Mouse (Mus musculus) lung, postnatal 10 days (tissue): Measurements from ENCODE around the gene Rbx1.
"Not testable (repeated sequence)": the region's sequence is repeated elsewhere in the genome, so short reads cannot be mapped to it uniquely, and the experiment has no call there.

Experiments
- DNase-seq: peaks from one replicate; pipeline ENCODE4 v3.0.0; 2021

Gene Rbx1

DNA sequence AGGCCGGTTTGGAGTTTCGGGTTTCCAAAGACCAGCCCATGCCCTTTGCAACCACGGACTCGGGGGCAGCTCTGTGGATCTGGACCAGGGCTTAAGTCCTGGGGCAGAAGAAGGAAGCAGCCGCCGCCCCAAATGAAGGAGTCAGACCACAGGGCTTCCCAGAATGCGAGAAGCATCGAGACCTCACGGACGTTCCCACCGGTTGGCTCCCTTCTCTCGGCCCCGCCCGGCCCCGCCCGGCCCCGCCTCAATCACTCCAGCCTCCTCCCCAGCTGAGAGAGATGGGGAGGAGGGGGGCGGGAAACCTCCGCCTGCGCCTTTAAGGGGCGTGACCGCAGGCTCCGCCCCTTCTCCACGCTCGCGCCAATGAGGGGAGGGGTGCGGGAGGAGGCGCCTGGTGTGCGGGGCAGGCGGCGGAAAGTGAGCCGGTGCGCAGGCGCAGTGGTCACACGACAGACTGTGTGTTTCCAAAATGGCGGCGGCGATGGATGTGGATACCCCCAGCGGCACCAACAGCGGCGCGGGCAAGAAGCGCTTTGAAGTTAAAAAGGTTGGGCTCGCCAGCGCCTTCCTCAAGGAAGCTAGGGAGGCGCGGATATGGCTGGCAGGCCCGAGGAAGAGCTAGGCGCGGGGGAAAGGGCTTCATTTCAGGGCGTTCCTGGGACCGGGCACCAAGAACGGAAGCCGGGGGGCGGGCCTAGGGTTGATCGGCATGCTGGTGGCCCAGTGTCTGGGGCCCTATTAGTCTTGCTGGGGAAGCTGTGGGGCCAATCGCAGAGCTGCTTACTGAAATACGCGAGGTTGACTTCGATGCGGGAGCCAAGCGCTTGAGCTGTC, at the start of gene Rbx1:
Gene Rbx1 (plus strand): TSS at position 396 of the 837 bp plus-strand sequence.
- DNase-seq = peak; percentile 99

DNA sequence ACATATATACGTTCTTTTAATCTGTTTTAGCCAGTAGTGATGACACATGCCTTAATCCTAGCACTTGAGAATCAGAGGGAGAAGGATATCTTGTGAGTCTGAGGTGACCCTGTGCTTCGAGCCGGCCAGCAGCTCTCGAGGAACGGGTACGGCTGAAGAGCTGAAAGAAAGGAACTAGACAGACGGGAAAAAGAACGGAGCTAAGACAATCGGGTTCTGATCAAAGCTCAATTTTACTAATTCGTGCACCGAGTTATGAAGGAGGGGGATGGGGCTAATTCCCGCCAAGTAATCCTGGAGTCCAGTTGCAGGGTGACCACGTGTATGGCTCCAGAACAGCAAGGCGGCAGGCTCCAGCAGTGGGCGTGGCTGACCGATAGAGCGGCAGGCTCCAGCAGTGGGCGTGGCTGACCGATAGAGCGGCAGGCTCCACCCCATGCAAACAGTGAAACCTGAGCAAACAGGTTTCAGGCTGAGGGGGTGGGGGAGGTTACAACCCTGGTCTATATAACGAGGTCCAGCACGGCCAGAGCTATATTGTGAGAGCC, 49.3 kb upstream of the Rbx1 start:
- DNase-seq = peak; percentile 83

DNA sequence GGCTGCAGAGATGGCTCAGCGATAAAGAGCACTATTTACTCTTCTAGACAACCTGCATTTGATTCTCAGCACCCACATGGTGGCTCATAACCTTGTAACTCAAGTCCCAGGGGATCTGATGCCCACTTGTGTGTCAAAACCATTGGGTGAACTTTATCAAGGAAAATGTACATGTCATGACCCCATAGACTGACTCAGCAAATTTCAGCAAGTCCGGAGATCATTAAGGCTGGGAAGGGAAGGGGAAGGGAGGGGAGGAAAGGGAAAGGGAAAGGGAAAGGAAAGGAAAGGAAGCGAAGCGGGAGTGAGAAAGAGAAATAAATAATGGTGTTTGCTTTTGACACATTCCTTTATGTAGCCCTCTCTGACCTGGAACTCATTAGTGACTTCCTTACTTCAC, 48.0 kb upstream of the Rbx1 start:
- DNase-seq = no peak

DNA sequence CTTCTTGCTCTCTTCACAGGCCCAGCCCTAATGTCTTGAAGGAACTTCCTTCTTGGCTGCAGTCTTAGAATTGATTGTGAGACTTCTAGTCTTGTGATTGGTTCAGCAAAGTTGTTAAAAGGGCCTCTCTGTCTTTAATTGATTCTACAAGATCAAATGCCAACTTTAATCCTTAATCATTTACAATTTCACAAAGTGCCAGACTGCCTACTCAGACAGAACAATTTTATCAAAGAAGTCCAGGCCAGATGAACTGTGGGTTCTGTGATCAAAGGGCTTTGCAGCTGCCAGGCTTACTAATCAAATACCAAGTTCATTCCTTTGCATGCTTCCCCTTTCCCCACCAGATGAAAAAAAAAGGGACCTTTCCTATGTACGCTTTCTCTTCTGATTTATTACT, 44.6 kb upstream of the Rbx1 start:
- peak; percentile 5 for DNase-seq

DNA sequence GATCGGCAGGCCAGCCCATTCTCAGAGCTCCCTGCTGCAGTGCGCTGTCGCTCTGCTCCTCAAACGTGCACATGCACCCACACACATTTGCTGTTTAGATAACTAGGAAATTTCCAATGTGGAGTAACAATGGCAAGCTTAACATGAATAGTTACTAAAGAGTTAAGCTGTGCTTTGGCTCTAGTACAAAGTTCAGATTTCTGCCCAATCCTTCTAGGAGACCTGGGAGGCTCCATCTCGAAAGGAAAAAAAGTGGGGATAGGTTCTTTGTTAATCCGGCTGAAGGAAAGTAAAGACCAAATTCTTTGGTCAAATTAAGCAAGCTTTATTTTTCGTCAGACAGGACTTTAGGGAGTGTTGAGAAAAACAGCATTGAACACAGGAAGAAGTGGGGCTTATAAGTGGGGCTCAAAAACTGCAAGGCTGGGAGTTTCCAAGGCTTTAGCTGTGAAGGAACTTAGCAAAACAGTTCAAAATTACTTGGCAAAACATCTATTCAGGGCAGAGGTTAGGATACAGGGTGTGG, 43.9 kb upstream of the Rbx1 start:
- peak; percentile 5 for DNase-seq

DNA sequence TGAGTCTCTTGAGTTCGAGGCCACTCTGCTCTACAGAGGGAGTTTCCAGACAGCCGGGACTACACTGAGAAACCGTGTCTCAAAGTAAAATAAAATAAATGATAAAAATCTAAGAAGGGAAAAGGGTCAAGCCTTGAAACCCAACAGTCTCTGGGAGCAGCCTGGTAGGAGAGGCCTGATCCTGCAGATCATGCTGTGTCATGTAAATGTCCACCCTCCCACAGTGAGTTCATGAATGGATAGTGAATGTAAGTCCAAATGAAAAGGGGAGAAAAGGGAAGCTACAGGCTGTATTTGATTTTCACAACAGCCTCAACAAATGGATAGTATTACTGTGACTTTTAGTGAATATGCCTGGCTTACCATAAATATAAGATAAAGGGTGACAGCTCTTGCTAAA, 40.8 kb upstream of the Rbx1 start:
- DNase-seq = no peak

DNA sequence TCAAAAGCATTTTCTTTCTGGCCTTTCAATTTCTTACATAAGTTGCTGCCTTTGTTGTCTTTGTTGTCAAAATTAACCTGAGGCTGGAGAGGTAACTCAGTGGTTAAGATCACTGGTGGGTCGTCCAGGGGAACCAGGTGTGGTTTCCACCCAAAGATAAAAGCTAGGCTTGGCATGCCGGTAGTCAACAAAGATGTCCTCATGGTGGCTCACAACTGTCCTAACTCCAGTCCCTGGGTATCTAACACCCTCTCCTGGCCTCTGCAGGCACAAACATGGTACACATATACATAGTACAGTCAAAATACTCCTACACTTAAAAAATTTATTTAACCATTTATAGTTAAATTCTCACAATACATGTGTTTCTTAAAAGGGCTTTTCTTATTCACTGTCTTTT, 38.1 kb upstream of the Rbx1 start:
- DNase-seq = no peak

DNA sequence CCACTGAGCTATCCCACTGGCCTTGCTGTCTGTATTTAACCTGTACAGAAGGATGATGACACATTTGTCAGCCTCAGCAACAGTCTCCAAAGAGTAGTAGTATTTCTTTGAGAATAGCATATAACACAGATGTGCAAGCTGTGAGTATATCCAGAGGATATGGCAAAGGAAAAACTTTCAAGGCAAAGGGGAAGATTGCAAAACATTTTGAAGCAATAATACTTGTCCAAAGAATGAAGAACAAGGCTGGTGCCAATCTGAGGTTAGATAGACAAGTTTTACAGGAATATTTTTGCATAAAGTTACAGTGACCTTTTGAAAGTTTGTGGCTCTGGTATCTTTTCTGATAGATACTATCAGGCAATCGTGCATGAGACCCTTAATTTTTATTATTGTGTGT, 34.9 kb upstream of the Rbx1 start:
- DNase-seq = no peak

DNA sequence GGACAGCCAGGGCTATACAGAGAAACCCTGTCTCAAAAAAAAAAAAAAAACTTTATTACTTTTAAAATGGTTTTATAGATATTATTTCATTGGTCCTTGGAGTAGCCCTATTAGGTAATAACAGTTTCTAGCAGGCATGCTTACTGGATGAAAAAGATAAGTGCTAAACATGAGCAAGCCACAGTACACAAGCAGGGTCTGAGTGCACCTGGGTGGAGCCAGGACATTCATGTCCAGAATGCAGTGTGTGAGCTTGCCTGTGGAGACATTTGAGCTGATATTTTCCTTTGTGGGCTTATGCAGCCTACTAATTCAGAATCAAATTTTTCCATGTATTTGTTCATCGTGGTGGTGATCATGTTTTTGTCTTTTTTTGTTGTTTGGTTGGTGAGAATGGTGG, 27.8 kb upstream of the Rbx1 start:
- DNase-seq = no peak

DNA sequence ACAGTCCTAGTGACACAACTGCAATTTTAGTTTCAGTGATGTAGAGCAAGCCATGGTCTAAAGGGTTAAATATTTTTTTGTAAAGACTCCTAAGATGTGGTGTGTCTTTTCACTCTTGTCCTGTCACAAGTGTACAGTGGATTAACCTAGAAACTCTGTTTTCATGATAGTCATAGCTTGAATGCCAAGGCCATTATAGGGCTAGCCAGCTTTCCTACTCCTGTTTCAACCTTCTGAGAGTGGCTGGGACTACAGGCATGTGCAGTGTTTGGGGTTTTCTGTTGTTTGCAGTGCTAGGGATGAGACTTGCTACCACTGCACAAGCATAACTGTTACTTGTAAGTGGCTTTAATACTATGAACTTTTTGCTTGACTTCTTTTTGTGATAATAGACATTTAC, 26.9 kb upstream of the Rbx1 start:
- no peak for DNase-seq

DNA sequence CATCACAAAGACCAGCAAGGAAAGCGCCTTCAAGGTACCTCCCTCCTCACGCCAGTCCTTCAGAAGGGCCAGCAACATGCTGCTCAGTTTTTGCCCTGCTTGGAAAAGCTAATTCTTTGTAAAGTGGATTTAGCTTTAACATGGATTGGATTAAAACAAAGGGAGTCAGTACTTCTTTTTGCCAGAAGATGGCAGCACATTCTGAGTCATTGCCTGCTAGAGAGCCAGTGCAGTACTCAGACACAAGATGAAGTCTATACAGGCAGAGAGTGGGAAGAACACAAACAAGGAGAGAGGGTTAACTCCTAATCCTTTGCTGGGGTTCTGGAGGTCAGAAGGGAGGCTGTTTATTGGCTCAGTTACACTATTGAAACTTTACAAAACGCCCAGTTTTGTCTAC, 17.6 kb upstream of the Rbx1 start:
- DNase-seq = peak; percentile 84

DNA sequence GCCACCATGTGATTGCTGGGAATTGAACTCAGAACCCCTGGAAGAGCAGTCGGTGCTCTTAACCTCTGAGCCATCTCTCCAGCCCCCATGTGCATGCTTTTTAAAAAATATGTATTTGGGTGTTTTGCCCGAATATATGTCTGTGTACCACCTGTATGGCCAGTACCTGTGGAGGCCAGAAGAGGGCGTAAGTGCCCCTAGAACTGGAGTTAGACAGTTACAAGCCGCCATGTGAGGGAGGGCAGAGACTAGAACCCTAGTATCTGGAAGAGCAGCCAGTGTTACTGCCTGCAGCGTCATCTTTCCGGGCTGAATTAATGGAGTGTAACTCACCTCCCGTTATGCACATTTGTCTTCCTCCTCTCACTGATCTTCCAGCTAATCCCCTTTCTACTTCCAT, 4.6 kb upstream of the Rbx1 start:
- DNase-seq = no peak

DNA sequence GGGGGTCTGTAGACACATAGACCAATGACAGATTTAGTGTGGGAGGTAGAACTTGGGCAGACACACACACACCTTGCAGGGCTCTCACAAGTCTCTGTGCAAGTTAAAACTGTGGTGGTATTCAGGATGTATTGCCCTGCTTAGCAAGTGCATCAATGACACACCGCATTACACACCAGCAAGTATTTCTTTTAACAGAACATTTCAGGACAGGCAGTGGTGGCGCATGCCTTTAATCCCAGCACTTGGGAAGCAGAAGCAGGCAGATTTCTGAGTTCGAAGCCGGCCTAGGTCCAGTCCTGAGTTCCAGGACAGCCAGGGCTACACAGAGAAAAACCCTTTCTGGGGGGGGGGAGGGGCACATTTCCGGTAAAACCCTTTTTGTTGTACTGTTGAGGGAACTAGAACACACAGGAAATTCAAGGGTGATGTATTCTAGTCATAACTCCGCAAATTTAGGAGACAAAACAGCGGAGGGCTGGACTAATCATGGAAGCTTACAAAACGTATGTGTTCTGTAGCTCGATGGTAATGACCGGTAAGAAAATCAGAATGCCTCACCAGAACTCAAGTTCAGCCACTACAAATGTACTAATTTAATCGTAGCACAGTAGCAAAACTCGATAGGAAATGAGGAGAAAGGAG, 958 bp upstream of the Rbx1 start:
- DNase-seq = no peak

DNA sequence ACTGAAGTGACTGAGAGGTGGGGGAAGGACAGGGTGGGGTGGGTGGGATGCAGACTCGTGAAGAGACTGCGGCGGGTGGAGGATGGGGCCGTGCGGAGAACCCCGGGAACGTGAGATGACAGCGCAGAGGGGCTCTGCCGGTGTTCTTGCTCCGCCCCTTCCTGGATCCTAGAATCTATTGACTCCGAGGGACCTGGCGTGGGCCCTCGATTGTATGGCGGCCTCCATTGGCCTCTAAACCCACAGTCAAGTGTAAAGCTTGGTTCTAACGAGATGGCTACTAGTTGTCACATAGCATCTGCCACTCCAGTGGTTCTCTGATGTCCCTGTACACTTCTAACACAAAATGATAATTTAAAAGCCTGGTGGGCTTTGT, 630 bp downstream of the Rbx1 start:
- DNase-seq = no peak

DNA sequence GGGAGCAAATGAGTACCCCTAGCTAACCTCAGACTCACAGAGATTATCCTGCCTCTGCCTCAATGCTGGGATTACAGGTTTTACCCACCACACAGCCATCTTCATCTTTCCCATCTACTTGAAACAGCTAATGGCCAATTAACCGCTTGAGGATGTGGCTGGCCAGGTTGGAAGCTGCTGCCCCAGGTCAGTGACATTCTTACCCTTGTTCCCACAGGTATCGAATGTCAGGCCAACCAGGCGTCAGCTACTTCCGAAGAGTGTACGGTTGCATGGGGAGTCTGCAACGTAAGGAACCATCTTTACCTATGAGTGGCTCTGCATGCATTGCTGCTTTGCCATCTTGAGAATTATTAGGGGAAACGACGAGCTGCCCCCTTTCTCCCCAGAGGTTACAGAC, 4.6 kb downstream of the Rbx1 start:
- DNase-seq = no peak

DNA sequence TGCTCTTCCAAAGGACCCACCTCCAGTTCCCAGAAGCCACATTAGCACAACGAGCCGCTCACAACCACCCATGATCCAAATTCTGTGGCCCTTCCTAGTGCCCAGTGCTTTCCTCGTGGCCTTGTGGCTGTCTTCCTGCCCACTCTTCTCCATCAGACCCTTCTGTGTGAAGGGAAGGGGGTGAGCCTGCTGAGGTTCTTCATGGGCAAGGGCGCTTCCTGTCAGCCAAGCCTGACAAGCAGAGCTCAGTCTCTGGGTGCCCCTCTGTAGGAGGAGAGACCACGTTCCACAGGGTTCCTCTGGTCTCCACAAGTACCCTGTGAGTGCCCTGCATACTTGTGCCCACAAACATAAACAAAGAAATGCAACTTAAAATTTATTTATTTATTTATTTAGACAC, 6.2 kb downstream of the Rbx1 start:
- DNase-seq = no peak

DNA sequence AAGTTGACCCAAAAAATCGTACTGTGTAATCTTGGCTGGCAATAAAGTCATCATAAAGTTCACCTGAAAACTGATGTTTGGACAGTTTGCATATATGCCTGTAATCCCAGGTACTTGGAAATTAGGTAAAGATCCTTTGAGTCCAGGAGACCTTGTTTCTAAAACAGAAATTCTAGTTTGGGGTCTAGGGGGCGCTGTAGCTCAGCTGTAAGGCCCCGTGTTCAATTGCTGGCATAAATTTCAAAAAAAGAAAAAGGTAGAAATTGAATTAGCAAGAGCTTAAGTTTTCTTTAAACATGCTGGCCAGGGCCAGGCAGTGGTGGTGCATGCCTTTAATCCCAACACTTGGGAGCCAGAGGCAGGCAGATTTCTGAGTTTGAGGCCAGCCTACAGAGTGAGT, 9.6 kb downstream of the Rbx1 start:
- DNase-seq = peak; percentile 51

DNA sequence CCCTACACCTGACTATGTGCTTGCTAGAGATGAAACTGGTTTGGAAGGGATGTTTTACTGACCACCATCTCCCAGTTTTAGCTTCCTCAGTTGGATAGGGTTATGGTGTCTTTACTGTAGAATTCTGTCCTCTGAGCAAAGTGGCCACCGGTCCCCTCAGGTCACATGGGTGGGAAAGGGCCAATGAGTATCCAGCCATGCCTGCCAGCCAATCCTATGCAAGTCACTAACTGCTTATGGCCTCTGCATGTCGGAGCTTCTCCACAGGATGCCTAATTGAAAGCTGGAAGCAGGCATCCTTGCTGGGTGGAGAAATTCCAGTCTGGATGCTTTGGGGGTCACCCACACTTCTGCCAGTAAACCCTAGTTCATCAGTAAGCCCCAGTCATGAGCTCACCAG, 10.5 kb downstream of the Rbx1 start:
- DNase-seq = no peak

DNA sequence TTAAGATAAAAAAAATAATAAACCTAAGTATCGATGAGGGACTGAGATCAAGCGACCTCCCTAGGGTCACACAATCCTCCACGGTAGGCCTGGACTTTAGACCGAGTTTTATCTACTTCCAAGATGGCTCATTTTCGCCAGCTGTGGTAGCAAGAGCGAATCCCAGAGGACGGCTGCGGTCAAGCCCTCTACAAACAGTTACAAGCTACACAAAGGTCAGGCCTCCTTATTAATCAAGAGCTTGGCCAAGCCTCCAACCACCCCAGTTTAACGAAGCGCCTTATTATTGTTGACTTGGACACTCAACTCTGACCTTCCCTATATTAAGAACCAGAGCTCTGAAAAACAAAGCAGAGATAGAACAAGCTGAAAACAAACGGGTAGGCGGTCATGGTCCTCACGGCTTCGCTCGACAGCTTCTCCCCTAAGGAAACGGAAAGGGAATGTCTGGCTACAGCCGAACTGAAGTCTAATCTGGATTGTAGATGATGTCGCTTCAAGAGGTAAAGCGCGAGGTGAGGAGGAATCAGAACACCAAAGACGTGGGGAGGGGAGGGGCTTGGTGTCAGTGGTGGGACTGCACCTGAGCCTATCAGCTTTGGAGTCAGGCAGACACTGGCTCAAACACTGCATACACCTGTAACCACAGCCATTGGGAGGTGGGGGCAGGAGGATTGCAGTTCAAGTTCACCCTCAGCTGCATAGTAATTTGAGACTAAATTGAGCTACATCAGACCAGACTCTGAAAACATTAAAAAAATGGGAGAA, 13.5 kb downstream of the Rbx1 start:
- no peak for DNase-seq

DNA sequence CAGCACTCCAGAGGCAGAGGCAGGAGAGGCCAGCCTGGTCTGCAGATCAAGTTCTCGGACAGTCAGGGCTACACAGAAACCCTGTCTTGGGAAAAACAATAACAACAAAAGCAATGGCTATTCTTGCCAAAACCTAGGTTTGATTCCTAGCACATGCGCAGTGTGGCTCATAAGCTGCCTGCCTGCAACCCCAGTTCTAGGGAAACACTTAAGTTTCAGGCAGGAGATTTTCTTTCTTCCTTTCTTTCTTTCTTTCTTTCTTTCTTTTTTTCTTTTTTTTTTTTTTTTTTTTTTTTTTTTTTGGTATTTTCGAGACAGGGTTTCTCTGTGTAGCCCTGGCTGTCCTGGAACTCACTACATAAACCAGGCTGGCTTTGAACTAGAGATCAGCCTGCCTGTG, 14.2 kb downstream of the Rbx1 start:
- DNase-seq = not testable (repeated sequence)

DNA sequence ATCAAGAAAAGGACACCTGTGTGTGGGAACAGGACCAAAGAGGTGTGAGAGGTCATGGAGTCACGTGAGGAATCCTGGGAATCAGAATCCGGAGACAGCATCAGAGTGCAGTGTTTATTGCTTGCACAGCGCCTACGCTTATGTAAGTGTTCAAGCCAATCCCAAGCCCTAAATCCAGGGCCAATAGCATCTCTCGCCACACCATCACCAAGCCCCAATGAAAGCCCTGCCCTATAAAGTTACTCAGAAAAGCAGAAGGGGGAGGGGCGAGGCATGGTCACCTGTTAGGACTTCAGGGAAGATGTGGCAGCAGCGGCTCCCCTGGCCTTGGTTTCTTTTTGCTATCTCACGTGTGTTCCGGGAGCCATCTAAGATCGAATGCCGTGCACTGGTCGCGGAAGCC, 14.9 kb downstream of the Rbx1 start:
- peak; percentile 61 for DNase-seq

DNA sequence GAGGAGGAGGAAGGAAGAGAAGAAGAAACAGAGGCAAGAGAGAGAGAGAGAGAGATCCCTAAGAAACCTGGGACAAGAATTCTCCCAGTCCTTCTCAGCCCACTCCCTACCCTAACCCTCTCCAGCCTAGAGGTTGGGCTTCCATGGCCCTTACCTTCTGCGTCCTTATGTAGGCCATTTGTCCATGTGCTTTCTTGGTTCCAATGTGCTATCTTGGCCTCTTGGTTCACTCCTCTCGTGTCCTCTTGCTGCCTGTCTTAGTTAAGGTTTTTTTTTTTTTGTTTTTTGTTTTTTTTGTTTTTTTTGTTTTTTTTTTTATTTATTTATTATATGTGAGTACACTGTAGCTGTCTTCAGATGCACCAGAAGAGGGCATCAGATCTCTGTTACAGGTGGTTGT, 16.9 kb downstream of the Rbx1 start:
- no peak for DNase-seq

DNA sequence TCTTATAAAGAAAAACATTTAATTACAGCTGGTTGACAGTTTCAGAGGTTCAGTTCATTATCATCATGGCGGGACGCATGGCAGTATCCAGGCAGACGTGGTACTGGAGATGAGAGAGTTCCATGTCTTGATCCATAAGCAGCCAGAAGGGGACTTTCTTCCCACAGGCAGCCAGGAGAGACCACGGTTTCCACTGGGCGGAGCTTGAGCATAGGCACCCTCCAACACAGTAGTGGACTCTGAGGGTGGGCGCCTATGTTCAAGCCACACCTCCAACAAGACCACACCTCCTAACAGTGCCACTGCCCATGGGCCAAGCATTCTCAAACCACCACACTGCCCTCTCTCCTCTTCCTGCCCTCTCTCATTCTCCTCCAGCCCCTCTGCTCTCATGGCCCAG, 17.6 kb downstream of the Rbx1 start:
- DNase-seq = no peak

DNA sequence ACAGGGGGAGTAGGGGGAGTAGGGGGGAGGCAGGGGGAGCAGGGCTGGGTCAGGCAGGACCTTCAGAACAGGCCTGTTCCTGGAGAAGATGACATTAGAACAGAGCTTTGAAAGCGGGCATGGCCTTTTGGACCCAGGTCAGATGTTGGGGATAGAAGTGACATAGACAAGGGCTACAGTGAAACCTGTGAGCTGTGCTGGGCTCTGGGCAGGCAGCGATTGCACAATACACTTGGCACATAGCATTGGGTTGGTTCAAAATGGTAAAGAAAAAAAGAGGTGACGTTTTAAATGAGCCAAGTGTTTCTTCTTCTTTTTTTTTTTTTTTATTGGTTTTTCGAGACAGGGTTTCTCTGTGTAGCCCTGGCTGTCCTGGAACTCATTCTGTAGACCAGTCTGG, 19.4 kb downstream of the Rbx1 start:
- DNase-seq = no peak
